Mouse (Mus musculus): Measurements from ENCODE around the gene Ttc1. TPM values are rescaled to one million over a fixed set of nuclear protein-coding genes. Genes with fewer than 3 reads are reported as not detected.

Gene Ttc1
- polyA plus RNA-seq, 1 experiment from 2014 or later: 64.6 TPM

- WGBS: 58% methylated on average over 7 of the region's 7 CpGs
- Histone ChIP-seq H3K4me2 (ENCODE audit: low read depth, low read length) (no peak overlapping the region), H3K27me3 (ENCODE audit: control insufficient read depth, insufficient read depth, low read depth, low read length) (no peaks in the 10 kb centered on the region), H3K9me3 (ENCODE audit: control insufficient read depth, low read length) (no peaks in the 10 kb centered on the region), H3K27ac (ENCODE audit: low read length) (no peak overlapping the region), H3K36me3 (ENCODE audit: control insufficient read depth, insufficient read depth, low read length) (peaks cover 23% of the 10 kb centered on the region), H3K4me3 (ENCODE audit: low read length) (no peak overlapping the region), H3K9ac (ENCODE audit: low read length) (no peak overlapping the region), H3K4me1 (replicated peaks; ENCODE audit: control insufficient read depth, insufficient read depth, low read length) (no peaks in the 10 kb centered on the region)
- no peak for ATAC-seq (ENCODE audit: low read depth)
Measured at GRCm38 (mm10) chr11:43727796-43728195, 20.0 kb downstream of the Ttc1 start.

- H3K27me3 ChIP-seq (ENCODE audit: control insufficient read depth, insufficient read depth, low read depth, low read length): no peaks in the 10 kb centered on the region
- no peaks in the 10 kb centered on the region for H3K9me3 ChIP-seq (ENCODE audit: control insufficient read depth, low read length)
- peaks cover 7% of the 10 kb centered on the region for H3K36me3 ChIP-seq (ENCODE audit: control insufficient read depth, insufficient read depth, low read length)
- H3K27ac ChIP-seq (ENCODE audit: low read length): no peak overlapping the region
- no peak overlapping the region for H3K9ac ChIP-seq (ENCODE audit: low read length)
- 86% methylated on average over 3 of the region's 3 CpGs for WGBS
- H3K4me1 ChIP-seq (replicated peaks; ENCODE audit: control insufficient read depth, insufficient read depth, low read length): no peaks in the 10 kb centered on the region
- no peak for ATAC-seq (ENCODE audit: low read depth)
- H3K4me2 ChIP-seq (ENCODE audit: low read depth, low read length): no peak overlapping the region
- H3K4me3 ChIP-seq (ENCODE audit: low read length): no peak overlapping the region
Measured at GRCm38 (mm10) chr11:43723411-43723810, 24.4 kb downstream of the Ttc1 start.

GRCm38 (mm10) chr11:43712178-43712577 lies 35.6 kb downstream of the Ttc1 start:
- peaks cover 8% of the 10 kb centered on the region for H3K36me3 ChIP-seq (ENCODE audit: control insufficient read depth, insufficient read depth, low read length)
- no peaks in the 10 kb centered on the region for H3K9me3 ChIP-seq (ENCODE audit: control insufficient read depth, low read length)
- WGBS: 88% methylated on average over 4 of the region's 4 CpGs
- no peak overlapping the region for H3K4me3 ChIP-seq (ENCODE audit: low read length)
- no peaks in the 10 kb centered on the region for H3K27me3 ChIP-seq (ENCODE audit: control insufficient read depth, insufficient read depth, low read depth, low read length)
- H3K27ac ChIP-seq (ENCODE audit: low read length): no peak overlapping the region
- no peak overlapping the region for H3K4me2 ChIP-seq (ENCODE audit: low read depth, low read length)
- H3K4me1 ChIP-seq (replicated peaks; ENCODE audit: control insufficient read depth, insufficient read depth, low read length): no peaks in the 10 kb centered on the region
- ATAC-seq (ENCODE audit: low read depth): no peak
- H3K9ac ChIP-seq (ENCODE audit: low read length): no peak overlapping the region

GRCm38 (mm10) chr11:43708409-43708808 lies 39.4 kb downstream of the Ttc1 start:
- H3K4me2 ChIP-seq (ENCODE audit: low read depth, low read length): no peak overlapping the region
- H3K27me3 ChIP-seq (ENCODE audit: control insufficient read depth, insufficient read depth, low read depth, low read length): no peaks in the 10 kb centered on the region
- H3K9ac ChIP-seq (ENCODE audit: low read length): no peak overlapping the region
- H3K4me1 ChIP-seq (replicated peaks; ENCODE audit: control insufficient read depth, insufficient read depth, low read length): no peaks in the 10 kb centered on the region
- no peak overlapping the region for H3K4me3 ChIP-seq (ENCODE audit: low read length)
- peaks cover 22% of the 10 kb centered on the region for H3K36me3 ChIP-seq (ENCODE audit: control insufficient read depth, insufficient read depth, low read length)
- 89% methylated on average over 2 of the region's 2 CpGs for WGBS
- H3K27ac ChIP-seq (ENCODE audit: low read length): no peak overlapping the region
- H3K9me3 ChIP-seq (ENCODE audit: control insufficient read depth, low read length): no peaks in the 10 kb centered on the region
- ATAC-seq (ENCODE audit: low read depth): no peak

GRCm38 (mm10) chr11:43705751-43706150 lies 42.1 kb downstream of the Ttc1 start:
- Histone ChIP-seq H3K9me3 (ENCODE audit: control insufficient read depth, low read length) (no peaks in the 10 kb centered on the region), H3K9ac (ENCODE audit: low read length) (no peak overlapping the region), H3K27me3 (ENCODE audit: control insufficient read depth, insufficient read depth, low read depth, low read length) (no peaks in the 10 kb centered on the region), H3K4me1 (replicated peaks; ENCODE audit: control insufficient read depth, insufficient read depth, low read length) (no peaks in the 10 kb centered on the region), H3K4me2 (ENCODE audit: low read depth, low read length) (no peak overlapping the region), H3K36me3 (ENCODE audit: control insufficient read depth, insufficient read depth, low read length) (peaks cover 21% of the 10 kb centered on the region), H3K4me3 (ENCODE audit: low read length) (no peak overlapping the region), H3K27ac (ENCODE audit: low read length) (no peak overlapping the region)
- 92% methylated on average over 10 of the region's 10 CpGs for WGBS
- ATAC-seq (ENCODE audit: low read depth): no peak

- no peak for ATAC-seq (ENCODE audit: low read depth)
- H3K27ac ChIP-seq (ENCODE audit: low read length): no peak overlapping the region
- WGBS: 63% methylated on average over 1 of the region's 1 CpGs
Measured at GRCm38 (mm10) chr11:43703552-43703951, 44.3 kb downstream of the Ttc1 start.

GRCm38 (mm10) chr11:43700291-43700690 lies 47.5 kb downstream of the Ttc1 start:
- 92% methylated on average over 3 of the region's 3 CpGs for WGBS
- Histone ChIP-seq H3K9ac (ENCODE audit: low read length) (no peak overlapping the region), H3K4me1 (replicated peaks; ENCODE audit: control insufficient read depth, insufficient read depth, low read length) (peaks cover 6% of the 10 kb centered on the region; the same call in 1 of the 2 replicates), H3K4me3 (ENCODE audit: low read length) (no peak overlapping the region), H3K27ac (ENCODE audit: low read length) (no peak overlapping the region), H3K36me3 (ENCODE audit: control insufficient read depth, insufficient read depth, low read length) (peaks cover 19% of the 10 kb centered on the region), H3K27me3 (ENCODE audit: control insufficient read depth, insufficient read depth, low read depth, low read length) (no peaks in the 10 kb centered on the region), H3K4me2 (ENCODE audit: low read depth, low read length) (no peak overlapping the region), H3K9me3 (ENCODE audit: control insufficient read depth, low read length) (no peaks in the 10 kb centered on the region)
- no peak for ATAC-seq (ENCODE audit: low read depth)

More at GRCm38 (mm10) chr11:43703552-43703951, 44.3 kb downstream of the Ttc1 start:
- Histone ChIP-seq H3K4me1 (replicated peaks; ENCODE audit: control insufficient read depth, insufficient read depth, low read length) (no peaks in the 10 kb centered on the region), H3K9ac (ENCODE audit: low read length) (no peak overlapping the region), H3K4me2 (ENCODE audit: low read depth, low read length) (no peak overlapping the region), H3K36me3 (ENCODE audit: control insufficient read depth, insufficient read depth, low read length) (peaks cover 25% of the 10 kb centered on the region), H3K27me3 (ENCODE audit: control insufficient read depth, insufficient read depth, low read depth, low read length) (no peaks in the 10 kb centered on the region), H3K9me3 (ENCODE audit: control insufficient read depth, low read length) (no peaks in the 10 kb centered on the region), H3K4me3 (ENCODE audit: low read length) (no peak overlapping the region)

GRCm38 (mm10) chr11:43698621-43699020 lies 49.2 kb downstream of the Ttc1 start:
- peaks cover 11% of the 10 kb centered on the region; the same call in 1 of the 2 replicates for H3K36me3 ChIP-seq (ENCODE audit: control insufficient read depth, insufficient read depth, low read length)
- WGBS: 48% methylated on average over 5 of the region's 5 CpGs
- H3K9me3 ChIP-seq (ENCODE audit: control insufficient read depth, low read length): no peaks in the 10 kb centered on the region

GRCm38 (mm10) chr11:43696623-43697022 lies 51.2 kb downstream of the Ttc1 start:
- WGBS: 85% methylated on average over 4 of the region's 4 CpGs
- ATAC-seq (ENCODE audit: low read depth): no peak

More at GRCm38 (mm10) chr11:43698621-43699020, 49.2 kb downstream of the Ttc1 start:
- peak; percentile 87 for ATAC-seq (ENCODE audit: low read depth)
- Histone ChIP-seq H3K4me3 (ENCODE audit: low read length) (no peak overlapping the region), H3K27ac (ENCODE audit: low read length) (no peak overlapping the region), H3K4me1 (replicated peaks; ENCODE audit: control insufficient read depth, insufficient read depth, low read length) (peaks cover 6% of the 10 kb centered on the region; the same call in 1 of the 2 replicates), H3K27me3 (ENCODE audit: control insufficient read depth, insufficient read depth, low read depth, low read length) (no peaks in the 10 kb centered on the region), H3K4me2 (ENCODE audit: low read depth, low read length) (no peak overlapping the region), H3K9ac (ENCODE audit: low read length) (no peak overlapping the region)

GRCm38 (mm10) chr11:43688850-43689249 lies 59.0 kb downstream of the Ttc1 start:
- Histone ChIP-seq H3K27me3 (ENCODE audit: control insufficient read depth, insufficient read depth, low read depth, low read length) (no peaks in the 10 kb centered on the region), H3K9me3 (ENCODE audit: control insufficient read depth, low read length) (no peaks in the 10 kb centered on the region), H3K27ac (ENCODE audit: low read length) (no peak overlapping the region), H3K36me3 (ENCODE audit: control insufficient read depth, insufficient read depth, low read length) (peaks cover 9% of the 10 kb centered on the region; the same call in 1 of the 2 replicates), H3K4me1 (replicated peaks; ENCODE audit: control insufficient read depth, insufficient read depth, low read length) (no peaks in the 10 kb centered on the region), H3K4me3 (ENCODE audit: low read length) (no peak overlapping the region), H3K4me2 (ENCODE audit: low read depth, low read length) (no peak overlapping the region), H3K9ac (ENCODE audit: low read length) (no peak overlapping the region)
- WGBS: 91% methylated on average over 1 of the region's 1 CpGs
- no peak for ATAC-seq (ENCODE audit: low read depth)

More at GRCm38 (mm10) chr11:43696623-43697022, 51.2 kb downstream of the Ttc1 start:
- Histone ChIP-seq H3K27ac (ENCODE audit: low read length) (no peak overlapping the region), H3K9ac (ENCODE audit: low read length) (no peak overlapping the region), H3K27me3 (ENCODE audit: control insufficient read depth, insufficient read depth, low read depth, low read length) (no peaks in the 10 kb centered on the region), H3K9me3 (ENCODE audit: control insufficient read depth, low read length) (no peaks in the 10 kb centered on the region), H3K4me3 (ENCODE audit: low read length) (no peak overlapping the region), H3K4me1 (replicated peaks; ENCODE audit: control insufficient read depth, insufficient read depth, low read length) (peaks cover 6% of the 10 kb centered on the region; the same call in 1 of the 2 replicates), H3K36me3 (ENCODE audit: control insufficient read depth, insufficient read depth, low read length) (peaks cover 18% of the 10 kb centered on the region; the same call in 1 of the 2 replicates), H3K4me2 (ENCODE audit: low read depth, low read length) (no peak overlapping the region)

Data from lung, embryonic 16.5 days (tissue).